Mouse (Mus musculus) lung, postnatal 10 days (tissue): ENCODE data around the gene Tmem230.
"Not testable (repeated sequence)": the region's sequence is repeated elsewhere in the genome, so short reads cannot be mapped to it uniquely, and the experiment has no call there.

Source experiments
- DNase-seq: peaks from one replicate; pipeline ENCODE4 v3.0.0; 2021

The Tmem230 gene

DNA sequence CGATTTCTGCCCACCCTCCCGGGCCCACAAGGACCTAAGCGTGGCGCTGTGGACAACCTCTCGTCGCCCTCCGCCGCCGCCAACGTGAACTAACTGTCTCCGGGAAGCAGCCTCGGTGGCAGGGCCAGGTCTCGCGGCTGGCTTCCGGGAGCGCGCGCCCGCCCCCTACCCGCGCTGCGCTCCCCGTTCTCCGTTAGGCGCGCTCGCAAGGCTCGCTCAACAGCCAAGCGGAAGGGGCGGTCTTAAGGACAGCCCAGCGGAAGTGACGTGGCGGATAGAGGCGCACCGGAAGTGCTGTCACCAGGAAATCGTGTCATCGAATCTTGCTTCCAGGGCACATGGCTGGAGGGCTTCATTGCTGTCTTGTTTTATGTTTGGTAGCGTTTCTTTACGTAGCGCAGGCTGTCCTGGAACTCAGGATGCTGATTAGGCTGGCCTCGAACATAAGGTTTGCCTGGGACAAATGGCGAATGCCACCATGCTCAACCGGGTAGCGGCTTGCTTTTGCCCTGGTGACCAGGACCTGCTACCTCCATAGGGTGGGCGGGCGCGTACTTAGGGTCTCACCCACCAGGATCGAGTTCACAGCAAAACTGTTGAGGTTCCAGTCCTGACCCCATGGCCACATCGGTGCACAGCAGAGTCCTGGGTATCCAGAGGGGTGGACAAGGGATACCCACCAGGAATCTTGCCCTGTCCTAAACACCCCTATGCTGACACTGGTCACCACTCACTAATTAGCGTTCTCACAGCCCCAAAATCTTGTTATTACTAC lies at the start of gene Tmem230:
Gene Tmem230, minus strand, starts transcription at position 269 of the 775 bp plus-strand sequence.
- peak; percentile 97 for DNase-seq

DNA sequence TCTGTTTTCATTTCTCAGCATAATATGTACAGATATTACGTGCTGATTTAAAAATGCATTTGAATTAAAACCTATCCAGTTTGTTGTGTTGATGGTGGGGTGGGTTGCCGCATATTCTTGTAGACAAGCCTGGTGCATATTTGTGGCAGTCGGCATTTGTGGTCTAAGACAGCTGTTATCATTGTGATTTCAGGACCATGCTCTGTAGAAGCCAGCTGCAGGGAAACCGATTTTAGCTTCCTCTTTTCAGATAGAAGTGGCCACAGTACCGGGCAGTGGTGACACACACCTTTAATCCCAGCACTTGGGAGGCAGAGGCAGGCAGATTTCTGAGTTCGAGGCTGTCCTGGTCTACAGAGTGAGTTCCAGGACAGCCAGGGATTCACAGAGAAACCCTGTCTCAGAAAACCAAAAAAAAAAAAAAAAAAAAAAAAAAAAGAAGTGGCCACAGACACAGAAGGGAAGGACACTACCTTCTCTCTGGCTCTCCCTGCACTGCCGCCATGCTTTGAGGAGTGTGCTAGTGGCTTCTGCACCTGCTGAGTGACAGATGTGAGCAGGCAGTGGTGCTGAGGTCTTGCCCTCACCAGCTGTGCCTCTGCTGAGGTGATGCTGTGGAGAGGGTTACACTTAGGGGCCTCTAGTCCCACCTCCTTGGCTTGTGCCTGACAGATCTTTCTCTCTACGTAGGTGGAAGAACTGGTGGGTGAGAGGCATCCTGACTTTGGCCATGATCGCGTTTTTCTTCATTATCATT lies 46.3 kb upstream of the Tmem230 start:
- no peak for DNase-seq

DNA sequence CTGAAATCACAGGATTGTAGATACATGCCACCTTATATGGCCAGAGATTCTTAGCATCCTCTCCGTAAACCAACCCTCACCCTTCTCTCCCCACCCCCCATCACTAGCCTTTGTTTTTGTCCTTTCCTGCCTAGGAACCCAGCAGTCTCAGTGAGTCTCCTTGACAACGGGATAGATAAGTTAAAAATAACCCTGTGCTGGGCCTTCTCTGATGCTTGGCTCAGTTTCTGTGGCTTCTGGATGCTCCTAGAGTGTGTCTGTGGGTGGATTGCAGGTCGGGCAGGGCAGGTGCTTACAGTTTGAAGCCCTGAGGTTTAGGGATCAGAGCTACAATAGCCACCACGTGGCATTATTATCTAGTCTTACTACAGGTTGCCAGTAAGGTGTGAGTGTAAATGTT lies 44.5 kb upstream of the Tmem230 start:
- DNase-seq, result peak; percentile 61

DNA sequence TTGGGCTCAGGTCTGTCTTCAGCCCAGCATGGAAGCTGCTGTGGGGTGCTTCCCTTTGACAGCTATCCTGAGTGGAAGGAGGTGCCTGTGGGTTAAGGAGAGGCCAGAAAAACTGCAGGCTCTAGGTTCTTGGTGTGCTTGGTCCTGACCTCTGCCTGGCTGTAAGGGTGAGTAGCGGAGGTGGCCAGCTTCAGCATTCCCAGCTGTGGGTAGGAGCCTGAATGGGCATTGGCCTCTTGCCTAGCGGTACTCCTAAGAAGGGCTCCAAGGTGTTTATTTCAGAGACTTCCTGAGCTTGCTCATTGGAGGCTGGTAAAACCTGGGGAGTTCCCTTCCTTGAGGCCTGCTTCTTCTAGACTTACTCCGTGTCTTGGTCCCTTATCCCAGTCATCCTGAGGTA lies 43.7 kb upstream of the Tmem230 start:
- DNase-seq, result peak; percentile 47

DNA sequence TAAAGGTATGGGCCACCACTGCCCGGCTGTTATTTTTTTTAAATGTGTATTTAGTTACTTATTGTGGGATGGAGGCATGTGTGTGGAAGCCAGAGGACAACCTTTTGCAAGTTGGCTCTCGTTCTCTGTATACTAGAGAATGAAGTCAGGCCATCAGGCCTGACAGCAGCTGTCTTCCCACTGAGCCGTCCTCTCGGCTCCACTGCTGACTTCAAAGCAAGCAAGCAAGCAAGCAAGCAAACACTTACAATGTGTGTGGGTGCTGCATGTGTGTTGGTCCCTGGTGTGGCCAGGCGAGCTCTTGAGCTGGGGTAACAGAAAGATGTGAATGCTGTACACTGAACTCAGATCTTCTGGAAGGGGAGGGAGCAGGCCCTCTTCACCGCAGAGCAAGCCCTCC lies 43.2 kb upstream of the Tmem230 start:
- DNase-seq, result no peak

DNA sequence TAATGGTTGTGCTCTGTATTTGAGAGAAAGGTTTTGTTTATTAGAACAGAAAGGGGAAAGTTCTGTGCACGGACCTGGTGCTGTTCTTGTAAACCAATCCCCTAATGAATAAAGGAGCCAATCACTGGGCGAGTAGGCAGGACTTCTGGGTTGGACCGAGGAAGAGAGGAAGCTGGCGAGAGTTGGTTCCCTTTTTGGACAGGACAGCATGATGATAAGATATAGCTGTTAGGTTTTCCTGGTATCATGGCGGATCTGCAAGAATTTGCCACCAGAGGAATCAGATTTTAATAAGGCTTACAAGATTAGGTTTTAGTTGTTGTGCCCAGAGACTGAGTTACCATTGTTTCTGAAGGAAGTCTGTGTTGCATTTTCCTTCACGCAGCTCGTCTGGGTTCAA lies 41.6 kb upstream of the Tmem230 start:
- not testable (repeated sequence) for DNase-seq

DNA sequence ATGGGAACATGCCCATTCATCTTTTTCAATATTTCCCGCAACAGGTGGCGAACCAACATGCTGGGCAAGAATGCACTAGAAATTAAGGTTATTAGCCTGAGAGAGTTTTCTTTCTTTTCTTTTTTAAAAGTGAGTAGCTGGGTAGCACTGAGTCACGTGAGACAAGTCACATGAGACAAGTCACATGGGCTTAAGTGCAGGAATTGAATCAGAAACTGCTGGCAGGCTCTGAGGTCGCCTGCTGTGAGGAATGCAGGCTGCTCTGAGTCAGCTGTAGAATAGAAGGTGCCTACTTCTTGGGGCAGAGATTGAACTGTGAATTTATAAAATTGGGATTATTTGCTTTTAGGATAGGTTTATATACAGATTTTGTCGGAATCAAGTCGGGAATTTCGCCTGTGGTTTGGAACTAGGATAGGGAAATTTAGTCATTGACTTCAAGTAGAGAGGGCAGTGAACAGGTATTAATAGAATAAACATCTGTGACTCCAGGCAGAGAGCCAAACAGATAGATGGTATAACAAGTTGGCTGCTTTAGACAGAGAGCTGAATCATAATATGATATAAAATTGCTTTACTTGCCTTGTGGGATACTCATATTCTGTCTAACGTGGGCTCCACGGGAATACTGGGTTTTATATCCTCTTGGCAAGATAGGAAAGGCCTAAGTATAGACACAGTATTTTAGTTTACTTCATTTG lies 38.9 kb upstream of the Tmem230 start:
- no peak for DNase-seq

DNA sequence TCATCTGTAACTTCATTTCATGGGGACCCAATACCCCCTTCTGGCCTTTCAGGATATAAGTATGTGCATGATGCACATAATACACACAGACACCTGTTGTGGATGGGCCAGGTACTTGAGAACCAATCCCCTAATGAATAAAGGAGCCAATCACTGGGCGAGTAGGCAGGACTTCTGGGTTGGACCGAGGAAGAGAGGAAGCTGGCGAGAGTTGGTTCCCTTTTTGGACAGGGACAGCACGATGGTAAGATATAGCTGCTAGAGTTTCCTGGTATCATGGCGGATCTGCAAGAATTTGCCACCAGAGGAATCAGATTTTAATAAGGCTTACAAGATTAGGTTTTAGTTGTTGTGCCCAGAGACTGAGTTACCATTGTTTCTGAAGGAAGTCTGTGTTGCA lies 38.1 kb upstream of the Tmem230 start:
- not testable (repeated sequence) for DNase-seq

DNA sequence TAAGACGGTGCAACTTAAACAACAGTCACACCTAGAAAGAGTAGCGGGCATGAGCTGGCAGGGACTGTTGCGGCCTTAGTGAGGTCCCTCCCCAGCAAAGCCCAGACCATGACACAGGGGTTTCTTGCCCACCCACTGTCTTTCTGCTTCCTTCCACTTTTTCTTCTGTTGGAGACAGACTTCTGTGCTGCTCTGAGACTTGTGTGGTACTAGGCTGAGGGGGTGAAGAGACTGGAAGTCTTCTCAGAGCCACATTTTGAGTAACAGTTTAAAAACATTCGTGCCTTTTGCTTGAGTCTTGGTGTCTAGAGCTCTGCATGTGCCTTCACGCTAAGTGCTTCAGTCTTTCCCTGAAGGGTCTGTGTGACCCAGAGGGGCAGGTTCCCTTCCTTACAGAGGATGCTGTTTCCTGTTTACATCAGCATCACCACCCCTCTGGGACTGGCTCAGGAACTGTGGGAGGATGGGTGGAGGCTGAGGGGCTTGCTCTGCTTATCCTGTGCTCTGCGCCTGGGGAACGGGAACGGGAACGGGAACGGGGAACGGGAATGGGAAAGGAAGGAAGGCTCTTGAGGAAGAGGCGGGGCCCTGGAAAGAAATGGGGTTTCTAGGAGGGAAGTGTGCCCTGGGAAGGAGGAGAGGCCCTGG lies 37.0 kb upstream of the Tmem230 start:
- DNase-seq, result peak; percentile 88

DNA sequence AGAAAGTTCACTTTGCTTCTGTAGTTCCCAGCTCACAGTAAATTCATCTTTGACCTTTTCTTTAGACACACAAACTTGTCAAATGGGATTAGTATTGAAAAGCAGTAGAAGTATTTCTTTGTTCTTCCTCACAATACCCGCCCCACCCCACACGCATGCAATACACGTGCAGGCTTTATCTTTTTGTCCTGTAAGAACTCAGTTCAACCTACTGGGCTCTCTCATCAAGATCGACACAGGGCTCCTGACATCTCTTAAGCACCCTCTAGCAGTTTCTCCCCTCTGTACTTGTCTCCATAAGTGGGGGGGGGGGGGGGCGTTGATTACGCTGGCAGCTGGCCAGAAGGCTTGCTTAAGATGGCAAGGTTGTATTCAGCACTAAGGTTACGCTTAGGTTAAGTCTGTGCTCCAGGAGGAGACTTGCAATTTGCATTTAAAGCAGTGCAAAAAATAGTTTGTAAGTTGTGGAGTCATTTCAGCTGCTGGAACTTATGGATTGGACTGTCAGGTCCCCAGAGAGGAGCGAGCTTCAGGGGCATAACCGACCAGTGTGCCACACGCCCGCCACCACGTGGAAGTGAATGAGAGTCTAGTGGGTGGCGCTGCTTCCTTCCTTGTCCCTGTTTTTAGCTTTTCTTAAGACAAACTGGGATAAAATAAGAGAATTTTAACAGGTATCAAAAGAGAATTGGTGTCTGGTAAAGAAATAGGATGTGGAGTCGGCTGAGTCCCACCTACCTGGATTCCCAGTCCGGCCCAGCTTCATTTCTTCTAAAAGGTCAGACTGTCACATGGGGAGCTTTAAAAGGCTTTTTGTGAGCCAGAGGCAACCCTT lies 35.8 kb upstream of the Tmem230 start:
- no peak for DNase-seq

DNA sequence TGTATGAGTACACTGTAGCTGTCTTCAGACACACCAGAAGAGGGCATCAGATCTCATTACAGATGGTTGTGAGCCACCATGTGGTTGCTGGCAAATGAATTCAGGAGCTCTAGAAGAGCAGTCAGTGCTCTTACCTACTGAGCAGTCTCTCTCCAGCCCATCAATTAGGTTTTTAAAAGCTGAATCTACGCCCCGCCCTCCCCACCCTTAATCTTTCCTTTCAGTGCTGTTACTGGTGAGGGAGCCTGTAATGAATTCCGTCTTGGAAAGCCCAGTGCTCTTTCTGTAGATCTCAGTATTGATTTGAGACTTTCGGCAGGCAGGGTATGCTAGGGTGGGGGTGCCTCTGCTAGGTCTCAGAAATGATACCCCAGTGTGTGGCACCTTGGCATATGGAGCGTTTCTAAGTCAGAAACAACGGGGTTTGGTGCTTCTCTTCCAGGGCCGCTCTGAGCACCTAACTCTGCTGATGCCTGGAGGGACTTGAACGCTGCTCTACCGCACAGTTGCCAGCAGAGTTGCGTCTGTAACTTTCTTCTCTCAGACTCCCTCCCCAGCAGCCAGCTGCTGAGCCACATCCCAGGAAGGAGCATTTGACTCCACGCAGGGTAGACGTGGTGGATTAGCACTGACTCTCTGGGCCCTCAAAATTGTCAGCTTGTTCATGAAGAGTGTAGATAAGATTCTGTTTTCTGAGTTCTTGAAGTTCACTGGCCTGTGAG lies 35.0 kb upstream of the Tmem230 start:
- DNase-seq, result no peak

DNA sequence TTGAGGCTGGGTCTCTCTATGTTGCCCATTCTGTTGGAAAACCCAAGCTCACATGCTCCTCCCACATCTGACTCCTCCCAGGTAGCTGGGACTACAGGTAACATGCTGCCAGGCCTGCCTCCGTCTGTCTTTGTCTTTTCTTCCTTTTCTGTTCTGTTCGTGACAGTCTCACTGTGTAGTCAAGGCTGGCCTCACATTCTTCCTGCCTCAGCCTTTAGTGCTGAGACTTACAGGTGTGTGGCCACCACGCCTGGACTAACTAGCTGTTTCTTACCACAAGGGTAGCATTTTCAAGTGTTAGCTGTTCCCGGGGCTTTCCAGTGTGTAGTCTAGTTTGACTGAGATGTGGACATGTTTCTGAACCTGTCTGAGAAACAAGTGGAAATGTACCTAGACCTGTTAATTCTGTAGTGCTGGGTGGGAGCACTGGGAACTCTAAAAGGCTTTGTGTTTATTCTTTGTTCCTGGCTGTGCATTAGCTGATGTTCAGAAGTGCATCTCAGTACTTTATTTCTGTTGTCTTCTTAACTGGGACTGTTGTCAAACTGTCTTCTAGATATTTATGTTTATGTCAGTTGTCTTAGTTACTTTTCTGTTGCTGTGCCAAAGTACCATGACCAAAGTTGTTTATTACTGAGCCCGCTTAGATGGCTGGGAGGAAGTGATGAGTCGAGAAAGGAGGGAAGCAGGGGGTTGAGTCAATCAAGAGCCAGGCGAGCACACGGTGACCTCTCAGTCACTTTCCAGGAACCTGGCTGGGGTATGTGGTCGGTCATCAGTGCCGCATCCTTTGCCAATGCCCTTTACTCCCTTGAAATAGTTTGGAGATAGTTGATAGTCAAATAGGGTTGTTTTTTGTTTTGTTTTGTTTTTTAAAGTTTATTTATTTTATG lies 34.2 kb upstream of the Tmem230 start:
- DNase-seq, result peak; percentile 62

DNA sequence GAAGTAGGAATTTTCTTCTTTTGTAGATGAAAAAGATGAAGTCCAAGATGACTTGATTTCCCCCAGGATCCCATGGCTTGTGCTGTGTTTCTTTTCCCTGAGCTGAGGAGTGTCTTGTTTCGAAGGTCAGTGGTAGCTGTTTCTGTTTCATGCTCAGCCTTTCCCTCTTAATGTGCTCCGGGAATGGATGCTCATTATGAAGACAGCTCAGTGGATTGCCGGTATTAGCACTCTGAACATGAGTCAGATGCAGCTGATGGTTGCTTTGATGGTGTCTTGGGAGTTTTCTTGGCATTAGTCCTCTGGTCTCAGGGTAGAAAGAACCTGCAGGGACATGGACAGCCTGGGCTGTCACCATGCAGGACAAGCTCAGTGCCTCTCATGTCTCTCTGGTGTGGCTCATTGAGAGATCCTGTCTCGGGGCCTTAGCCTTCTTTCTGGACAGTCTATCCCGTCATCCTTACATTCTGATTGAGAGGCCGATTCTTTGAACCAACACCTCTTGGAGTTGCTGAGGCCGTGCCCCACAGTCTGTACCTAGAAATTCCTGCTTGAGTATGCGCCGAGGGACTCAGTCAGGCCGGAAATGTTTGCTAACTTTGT lies 33.0 kb upstream of the Tmem230 start:
- no peak for DNase-seq

DNA sequence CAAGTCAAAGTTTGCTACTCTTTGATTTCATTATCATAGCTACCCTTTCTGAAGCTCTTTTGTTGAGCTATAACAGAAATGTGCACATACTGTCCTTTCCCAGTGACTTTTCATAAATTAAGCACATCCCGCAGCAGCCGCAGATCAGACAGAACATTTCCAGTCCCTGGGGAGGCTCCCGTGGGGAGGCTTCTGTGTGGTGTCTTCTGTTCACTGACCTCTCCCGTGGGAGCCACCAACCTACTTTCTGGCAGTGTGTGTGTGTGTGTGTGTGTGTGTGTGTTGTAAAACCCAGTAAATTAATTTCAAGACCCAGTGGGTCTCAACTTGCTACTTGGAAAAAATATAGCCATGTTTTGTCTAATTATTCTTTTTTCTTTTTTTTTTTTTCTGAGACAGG lies 32.4 kb upstream of the Tmem230 start:
- no peak for DNase-seq

DNA sequence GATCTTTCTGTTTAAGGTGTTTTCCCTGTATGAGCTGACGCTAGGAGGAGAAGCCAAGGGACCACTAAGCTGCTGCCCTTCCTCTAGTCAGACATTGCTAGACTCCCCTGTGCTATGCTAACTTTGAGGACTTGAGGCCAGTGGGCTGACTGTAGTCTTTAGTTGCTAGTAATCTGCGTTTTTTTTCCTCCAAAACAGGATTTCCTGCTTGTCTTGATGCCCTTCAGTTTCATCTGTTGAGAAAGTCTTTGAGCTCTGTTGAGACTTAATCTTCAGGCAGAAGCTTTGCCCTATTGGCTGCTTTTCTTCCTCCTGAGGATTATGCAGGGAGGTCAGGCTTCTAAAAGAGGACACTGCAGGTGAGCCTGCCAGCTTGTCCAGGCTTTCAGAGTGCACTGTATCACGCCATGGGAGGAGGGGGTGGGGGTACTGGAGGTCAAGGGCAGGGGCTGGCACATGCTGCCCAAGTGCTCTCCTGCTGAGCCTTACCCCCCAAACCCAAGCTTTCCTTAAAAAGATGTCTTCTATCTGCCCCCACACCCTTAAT lies 31.8 kb upstream of the Tmem230 start:
- DNase-seq, result no peak

DNA sequence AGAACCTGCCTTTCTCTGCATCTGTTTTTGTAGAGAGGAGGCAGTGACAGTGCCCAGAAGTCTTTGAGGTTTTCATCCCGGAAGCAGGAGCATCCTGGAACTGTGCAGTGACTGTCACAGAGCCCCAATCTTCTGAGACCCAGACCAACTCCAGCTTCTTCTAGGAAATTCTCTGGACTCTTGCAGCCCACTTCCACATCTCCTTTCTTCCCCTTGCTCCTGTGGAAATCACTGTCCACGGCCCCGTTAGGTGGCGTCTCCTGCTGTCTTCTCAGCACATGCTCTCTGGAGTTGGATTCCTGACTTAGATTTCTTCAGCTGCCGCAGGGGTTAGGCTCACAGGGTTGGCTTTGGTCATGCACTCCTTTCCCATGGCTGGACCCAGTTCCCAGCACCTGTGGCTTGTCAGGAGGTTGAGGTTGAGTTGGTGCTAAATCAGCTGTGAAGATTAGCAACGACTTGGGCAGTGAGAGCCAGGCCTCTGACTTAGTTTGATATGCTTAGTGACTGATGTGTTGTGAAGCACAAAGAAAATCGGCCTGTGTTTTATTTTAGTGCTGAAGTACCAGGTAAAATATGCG lies 30.8 kb upstream of the Tmem230 start:
- no peak for DNase-seq

DNA sequence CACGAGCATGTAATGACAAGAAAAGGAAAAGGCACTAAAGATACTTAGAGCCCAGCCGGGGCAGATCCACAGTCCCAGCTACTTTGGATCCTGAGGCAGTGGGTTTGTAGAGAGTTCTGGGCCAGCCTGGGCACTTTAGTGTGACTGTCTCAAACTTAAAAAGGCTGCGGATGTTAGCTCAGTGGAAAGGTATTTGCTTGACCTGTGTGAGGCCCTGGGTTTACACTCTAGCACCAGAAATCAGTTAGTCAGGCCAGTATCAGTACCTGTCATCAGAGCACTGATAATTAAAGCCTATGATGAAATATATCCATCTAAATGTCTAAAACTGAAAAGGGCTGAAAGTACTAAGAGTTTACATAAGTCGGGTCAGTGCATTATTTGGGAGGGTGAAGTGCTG lies 28.6 kb upstream of the Tmem230 start:
- DNase-seq, result no peak

DNA sequence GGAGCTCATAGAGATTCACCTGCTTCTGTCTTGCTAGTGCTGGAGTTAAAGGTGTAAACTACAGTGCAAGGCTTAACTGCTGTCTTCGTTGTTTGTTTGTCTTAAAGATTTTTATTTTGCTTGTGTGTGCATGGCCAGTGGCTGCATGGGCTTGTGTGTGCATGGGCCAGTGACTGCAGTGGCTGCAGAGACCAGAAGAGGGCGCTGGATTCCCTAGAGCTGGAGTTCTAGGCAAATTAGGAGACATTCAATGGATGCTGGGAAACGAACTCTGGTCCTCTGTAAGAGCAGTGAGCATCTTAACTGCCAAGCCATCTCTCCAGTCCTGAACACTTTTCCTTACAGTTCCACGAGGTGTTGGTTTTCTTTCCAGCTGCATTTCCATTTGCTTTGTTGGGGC lies 27.9 kb upstream of the Tmem230 start:
- no peak for DNase-seq

DNA sequence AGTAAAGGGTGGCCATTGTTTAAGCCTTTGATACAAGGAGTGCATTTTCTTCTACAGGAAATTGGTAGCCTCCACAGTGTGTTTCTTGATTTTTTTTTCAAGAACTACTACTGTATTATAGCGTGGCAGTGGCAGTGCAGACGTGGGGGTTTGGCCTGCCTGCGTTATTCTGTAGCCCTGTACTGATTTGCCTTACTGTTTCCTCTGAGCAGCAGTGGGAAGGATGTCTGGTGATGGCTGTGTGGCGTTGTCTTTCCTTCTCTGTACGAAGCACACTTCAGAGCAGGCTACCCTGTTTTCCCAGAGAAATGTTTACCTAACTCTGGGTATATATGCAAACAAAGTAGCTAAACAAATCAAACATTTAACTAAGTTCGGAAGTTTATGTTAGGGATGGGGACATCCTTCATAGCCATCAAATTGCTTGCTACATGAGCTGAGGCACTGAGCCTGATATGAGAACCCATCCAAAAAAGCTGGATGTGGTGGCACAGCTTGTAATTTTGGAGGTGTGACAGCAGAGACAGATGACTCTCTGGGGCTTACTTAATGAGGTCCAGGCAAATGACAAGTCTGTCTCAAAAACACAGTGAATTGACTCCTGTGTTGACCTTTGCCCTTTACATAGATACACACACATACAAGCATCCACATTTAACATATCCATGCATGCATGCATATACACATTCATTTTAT lies 25.2 kb upstream of the Tmem230 start:
- no peak for DNase-seq
